Mouse (Mus musculus) neural tube, embryonic 12.5 days (tissue): ENCODE results near the gene Arhgef10l. TPM values are rescaled to one million over a fixed set of nuclear protein-coding genes. Genes with fewer than 3 reads are reported as not detected.
A peak's percentile ranks its signal among the peaks of the same experiment; 100 is the strongest.

Experiments
- ATAC-seq: fragments of 200-750 bp; cut with Nextera tagmentation; 2 replicates; pipeline ENCODE4 v1.8.0; 2017; ENCODE audit warnings: low read depth, mild to moderate bottlenecking, moderate TSS enrichment, moderate library complexity; ENCODE audit not compliant: low FRiP score
- H3K27ac ChIP-seq: fragments of 300-500 bp; sonication (generic); 2 replicates; pipeline ENCODE4 v1.5.1; 2016
- H3K27me3 ChIP-seq: fragments of 300-500 bp; sonication (generic); replicated peaks from 2 replicates; pipeline ENCODE4 v1.6.1; 2016; ENCODE audit warnings: mild to moderate bottlenecking
- H3K36me3 ChIP-seq: fragments of 300-500 bp; sonication (generic); 2 replicates; pipeline ENCODE4 v1.6.1; 2016; ENCODE audit warnings: mild to moderate bottlenecking
- H3K4me1 ChIP-seq: fragments of 300-500 bp; sonication (generic); 2 replicates; pipeline ENCODE4 v1.6.1; 2016
- H3K4me2 ChIP-seq: fragments of 300-500 bp; sonication (generic); replicated peaks from 2 replicates; pipeline ENCODE4 v1.6.1; 2016; ENCODE audit warnings: mild to moderate bottlenecking
- H3K4me3 ChIP-seq: fragments of 300-500 bp; sonication (generic); 2 replicates; pipeline ENCODE4 v1.5.1; 2016
- H3K9ac ChIP-seq: fragments of 300-500 bp; sonication (generic); 2 replicates; pipeline ENCODE4 v1.6.1; 2016; ENCODE audit warnings: mild to moderate bottlenecking
- H3K9me3 ChIP-seq: fragments of 300-500 bp; sonication (generic); 2 replicates; pipeline ENCODE4 v1.6.1; 2016; ENCODE audit warnings: mild to moderate bottlenecking
- WGBS: fragments of 180-500 bp; shearing (Covaris S2); methylation state at CpG from one replicate; pipeline ENCODE4 v1.1.7; 2016; 5-methylcytosine and 5-hydroxymethylcytosine counted together
- polyA plus RNA-seq: library from polyadenylated mRNA; unstranded; fragments of >200 nt; fragmentation: Nextera tagmentation; extraction: Ambion mirVana; gene quantifications from 2 replicates; pipeline ENCODE4 v1.2.1, GENCODE M21; 2016

Gene Arhgef10l
- polyA plus RNA-seq = 35.8 and 38.8 TPM in 2 replicates

DNA sequence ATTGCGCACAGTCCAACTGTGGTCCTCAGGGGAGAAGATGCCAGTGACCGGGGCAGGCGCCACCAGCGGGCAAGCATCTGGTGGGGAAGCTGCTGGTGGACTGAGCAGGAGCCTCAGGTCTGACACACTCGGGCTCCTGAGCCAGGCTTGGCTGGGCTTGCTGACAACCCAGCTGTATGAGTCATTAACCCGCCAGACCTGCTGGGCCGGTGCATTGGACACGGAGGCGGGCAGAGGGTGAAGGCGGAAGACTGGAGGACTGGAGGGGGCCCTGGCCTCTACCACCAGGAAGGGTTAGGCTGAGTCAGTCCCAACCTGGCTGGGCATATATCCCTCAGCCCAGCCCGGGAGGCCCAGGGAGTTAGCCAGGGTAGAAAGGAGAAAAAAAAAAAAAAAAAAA is at the start of gene Arhgef10l:
TSS of gene Arhgef10l (minus strand) at position 253 of the 400 bp plus-strand sequence.
- H3K4me1 ChIP-seq = peaks cover 14% of the 10 kb centered on the region
- no peaks in the 10 kb centered on the region for H3K27me3 ChIP-seq
- H3K4me2 ChIP-seq = no peak within 1 kb of the TSS
- no peak within 1 kb of the TSS for H3K4me3 ChIP-seq
- 70% methylated on average over 11 of the region's 11 CpGs for WGBS
- no peak within 1 kb of the TSS for H3K9ac ChIP-seq
- no peaks in the 10 kb centered on the region for H3K36me3 ChIP-seq
- no peak for ATAC-seq
- no peaks in the 10 kb centered on the region for H3K9me3 ChIP-seq
- no peak within 1 kb of the TSS for H3K27ac ChIP-seq

DNA sequence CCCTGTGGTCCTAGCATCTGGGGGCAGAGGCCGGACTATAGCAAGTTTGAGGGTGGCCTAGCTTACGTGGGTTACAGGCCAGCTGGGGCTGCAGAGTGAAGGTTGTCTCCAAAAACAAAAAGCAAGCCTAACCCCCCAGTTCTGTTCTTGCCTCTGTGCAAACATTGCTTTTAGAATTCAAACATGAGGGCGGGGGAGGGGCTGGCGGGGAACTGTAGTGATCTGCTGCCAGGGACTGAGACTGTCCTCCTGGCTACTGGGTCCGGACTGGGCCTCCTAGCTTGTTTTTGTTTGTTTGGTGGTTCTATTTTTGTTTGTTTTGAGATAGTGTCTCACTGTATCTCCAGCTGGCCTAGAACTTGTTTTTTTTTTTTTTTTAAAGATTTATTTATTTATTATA is 48.8 kb upstream of the Arhgef10l start:
- Histone ChIP-seq H3K27ac (no peak overlapping the region), H3K27me3 (no peaks in the 10 kb centered on the region), H3K4me2 (no peak overlapping the region), H3K4me1 (peaks cover 22% of the 10 kb centered on the region), H3K36me3 (peaks cover 94% of the 10 kb centered on the region), H3K4me3 (no peak overlapping the region), H3K9me3 (no peaks in the 10 kb centered on the region), H3K9ac (no peak overlapping the region)
- no peak for ATAC-seq
- 86% methylated on average over 5 of the region's 5 CpGs for WGBS

DNA sequence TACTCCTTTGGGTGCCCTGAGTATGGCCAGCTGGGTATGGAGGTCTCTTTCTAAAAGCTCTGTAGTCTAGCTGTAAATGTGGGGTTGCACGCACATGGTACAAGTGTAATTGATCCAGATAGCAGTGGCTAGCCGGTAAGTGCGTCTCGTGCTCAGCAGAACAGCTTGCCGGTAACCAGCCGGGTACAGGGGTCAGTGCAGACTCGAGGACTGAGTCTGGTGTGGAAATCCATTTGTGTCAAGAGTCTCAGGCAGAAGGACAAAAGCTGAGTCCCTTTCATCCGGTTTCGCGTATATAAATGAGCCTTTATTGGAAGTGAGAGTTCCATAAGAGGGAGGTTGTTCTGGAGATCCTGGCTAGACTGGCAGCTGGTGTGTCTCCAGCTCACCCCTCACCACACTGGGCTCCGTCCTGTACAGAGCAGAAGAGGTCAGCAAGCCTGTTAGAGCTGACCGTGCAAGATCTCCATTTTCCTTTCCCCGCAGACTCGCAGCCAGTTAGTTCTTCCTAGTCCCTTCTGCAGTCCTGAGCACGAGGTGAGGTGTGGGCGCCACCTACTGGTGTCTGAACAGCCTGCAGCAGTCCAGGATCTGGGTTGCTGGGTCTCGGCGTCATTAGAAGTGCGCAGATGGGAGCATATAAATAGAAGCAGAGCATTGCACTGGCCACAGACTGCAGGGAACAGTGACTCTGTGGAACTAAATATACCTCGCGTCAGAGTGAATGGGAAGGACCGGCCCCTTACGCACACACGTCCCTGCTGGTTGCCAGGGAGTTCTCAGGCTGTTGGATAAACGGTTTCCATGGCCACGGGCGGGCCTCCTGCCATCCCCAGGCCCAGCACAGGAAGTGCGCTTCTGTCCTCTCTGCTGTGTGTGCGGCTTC is 47.9 kb upstream of the Arhgef10l start:
- H3K4me3 ChIP-seq = no peak overlapping the region
- H3K9ac ChIP-seq = no peak overlapping the region
- H3K36me3 ChIP-seq = peaks cover 95% of the 10 kb centered on the region
- H3K4me2 ChIP-seq = no peak overlapping the region
- peak; percentile 86 for ATAC-seq
- H3K27ac ChIP-seq = peak overlapping the region; percentile 21; the same call in 1 of the 2 replicates
- peaks cover 25% of the 10 kb centered on the region for H3K4me1 ChIP-seq
- no peaks in the 10 kb centered on the region for H3K9me3 ChIP-seq
- H3K27me3 ChIP-seq = no peaks in the 10 kb centered on the region
- WGBS = 43% methylated on average over 29 of the region's 29 CpGs

DNA sequence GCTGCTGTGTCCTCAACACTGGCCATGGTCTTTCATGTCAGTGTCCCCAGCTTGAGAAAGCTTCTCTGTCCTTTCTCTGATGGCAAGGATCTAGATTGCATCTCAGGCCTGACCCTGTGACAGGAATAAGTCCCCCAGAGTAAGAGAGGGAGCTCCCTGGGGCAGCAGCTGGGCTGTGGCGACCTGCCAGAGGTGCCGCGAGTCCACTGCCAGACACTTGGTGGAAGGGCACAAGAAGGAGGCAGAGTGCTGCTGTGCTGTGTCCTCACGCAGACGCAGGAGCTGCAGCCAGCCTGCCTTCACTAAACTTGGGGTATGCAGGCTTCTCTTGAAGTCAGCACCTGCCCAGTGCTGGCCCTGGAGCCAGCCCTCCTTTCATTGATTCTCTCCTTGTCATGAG is 45.5 kb upstream of the Arhgef10l start:
- H3K9ac ChIP-seq = no peak overlapping the region
- no peak overlapping the region for H3K27ac ChIP-seq
- WGBS = 93% methylated on average over 5 of the region's 5 CpGs
- H3K27me3 ChIP-seq = no peaks in the 10 kb centered on the region
- ATAC-seq = no peak
- H3K4me1 ChIP-seq = peaks cover 41% of the 10 kb centered on the region
- peaks cover 95% of the 10 kb centered on the region for H3K36me3 ChIP-seq
- no peak overlapping the region for H3K4me2 ChIP-seq
- H3K4me3 ChIP-seq = no peak overlapping the region
- H3K9me3 ChIP-seq = no peaks in the 10 kb centered on the region

DNA sequence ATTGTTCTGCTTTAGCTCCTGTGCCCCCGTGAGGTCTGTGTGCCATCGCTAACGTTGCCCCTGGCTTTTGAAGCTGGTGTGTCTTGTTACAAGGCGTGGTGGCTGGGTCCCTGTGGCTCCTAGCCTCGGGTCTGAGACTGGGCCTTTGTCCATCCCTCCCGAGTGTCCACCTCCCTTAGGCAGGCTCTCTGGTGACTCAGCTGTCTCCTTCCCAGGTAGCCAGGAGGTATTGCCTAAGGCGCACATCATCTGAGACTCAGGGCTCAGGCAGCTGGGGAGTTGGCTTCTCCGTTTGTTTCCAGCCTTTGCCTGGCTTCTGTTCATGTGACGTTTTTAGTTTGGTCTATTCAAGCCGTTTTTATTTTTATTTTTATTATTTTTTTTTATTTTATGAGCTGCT is 45.0 kb upstream of the Arhgef10l start:
- no peaks in the 10 kb centered on the region for H3K27me3 ChIP-seq
- H3K9me3 ChIP-seq = no peaks in the 10 kb centered on the region
- no peak overlapping the region for H3K9ac ChIP-seq
- H3K4me1 ChIP-seq = peaks cover 44% of the 10 kb centered on the region
- ATAC-seq = no peak
- H3K4me3 ChIP-seq = no peak overlapping the region
- H3K36me3 ChIP-seq = peaks cover 95% of the 10 kb centered on the region
- 81% methylated on average over 10 of the region's 10 CpGs for WGBS
- H3K4me2 ChIP-seq = no peak overlapping the region
- H3K27ac ChIP-seq = no peak overlapping the region

DNA sequence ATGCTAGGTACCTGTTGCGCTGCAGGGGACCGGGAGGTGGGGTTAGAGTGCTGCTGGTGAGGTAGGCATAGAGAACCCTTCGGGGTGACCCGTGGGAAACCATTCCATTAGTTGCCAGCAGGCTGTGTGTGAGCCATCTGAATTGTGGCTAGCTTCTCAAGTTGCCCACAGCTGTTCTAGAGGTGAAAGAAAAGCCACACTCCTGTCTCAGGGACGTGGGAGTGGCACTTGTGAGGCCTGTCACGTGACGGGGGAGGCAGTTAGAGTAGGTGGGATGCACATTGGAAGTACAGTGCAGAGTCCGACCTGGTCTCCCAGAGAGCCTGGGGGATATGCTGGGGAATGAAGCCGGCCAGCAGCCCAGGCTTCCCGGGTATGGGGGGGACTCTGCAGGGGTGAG is 43.8 kb upstream of the Arhgef10l start:
- 86% methylated on average over 10 of the region's 10 CpGs for WGBS

DNA sequence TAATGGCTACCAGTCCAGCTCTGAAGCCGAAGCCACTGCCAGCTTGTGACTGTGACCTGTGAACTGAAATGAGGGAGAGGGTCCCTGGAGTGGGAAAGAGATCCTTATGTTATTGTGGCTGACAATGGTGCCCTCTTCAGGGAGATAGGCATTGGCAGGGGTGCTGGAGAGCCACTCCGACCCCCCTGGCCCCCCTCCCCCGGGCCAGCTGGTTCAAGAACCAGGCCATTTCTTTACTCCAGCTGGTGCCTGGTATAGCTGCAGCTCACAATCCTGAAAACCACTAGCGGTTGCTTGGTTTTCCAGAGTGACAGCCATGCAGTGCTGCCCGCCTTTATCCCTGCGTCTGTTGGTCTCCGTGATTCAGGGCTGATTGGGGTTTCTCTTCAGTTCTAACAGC is 43.3 kb upstream of the Arhgef10l start:
- no peaks in the 10 kb centered on the region for H3K9me3 ChIP-seq
- peaks cover 97% of the 10 kb centered on the region for H3K36me3 ChIP-seq
- ATAC-seq = no peak
- H3K4me2 ChIP-seq = no peak overlapping the region
- 91% methylated on average over 7 of the region's 7 CpGs for WGBS
- 0 out of 2 replicates have a peak overlapping the region, but pooled peaks have one; percentile 6 for H3K9ac ChIP-seq
- no peak overlapping the region for H3K4me3 ChIP-seq
- no peaks in the 10 kb centered on the region for H3K27me3 ChIP-seq
- peaks cover 57% of the 10 kb centered on the region for H3K4me1 ChIP-seq
- no peak overlapping the region for H3K27ac ChIP-seq

More for the DNA sequence above, 43.8 kb upstream of the Arhgef10l start:
- no peak for ATAC-seq
- Histone ChIP-seq H3K27me3 (no peaks in the 10 kb centered on the region), H3K9ac (no peak overlapping the region), H3K27ac (no peak overlapping the region), H3K4me2 (no peak overlapping the region), H3K9me3 (no peaks in the 10 kb centered on the region), H3K4me3 (no peak overlapping the region), H3K36me3 (peaks cover 97% of the 10 kb centered on the region), H3K4me1 (peaks cover 56% of the 10 kb centered on the region)

DNA sequence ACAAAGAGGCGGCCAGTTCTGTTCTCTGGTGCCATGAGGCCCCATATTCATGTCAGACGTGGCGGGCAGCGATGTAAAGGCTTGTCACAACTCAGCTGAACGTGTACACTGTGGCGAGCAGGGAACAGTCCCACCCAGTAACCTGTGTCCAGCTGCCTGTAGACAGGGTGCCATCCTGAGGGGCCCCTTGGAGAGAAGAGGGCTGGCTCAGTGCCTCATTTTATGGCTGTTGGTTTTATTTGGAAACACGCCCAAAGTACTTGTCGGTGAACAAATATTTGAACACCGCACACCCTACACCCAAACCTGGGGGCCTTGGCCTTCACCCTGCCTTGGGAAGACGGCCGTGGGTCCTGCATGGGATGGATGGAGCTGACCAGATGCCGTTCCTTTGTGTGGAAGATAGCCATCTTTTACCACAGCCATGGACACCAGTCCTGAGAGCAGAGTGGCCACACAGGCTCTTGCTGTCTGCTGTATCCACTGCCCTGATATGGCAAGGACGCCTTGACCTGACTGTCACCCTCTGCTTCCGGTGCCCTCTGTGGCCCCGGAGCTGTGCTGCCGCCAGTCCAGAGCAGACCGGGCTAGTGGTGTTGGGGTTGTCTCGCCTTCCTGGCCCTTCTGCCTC is 42.6 kb upstream of the Arhgef10l start:
- H3K4me2 ChIP-seq = no peak overlapping the region
- H3K4me3 ChIP-seq = no peak overlapping the region
- 0 out of 2 replicates have a peak overlapping the region, but pooled peaks have one; percentile 6 for H3K9ac ChIP-seq
- H3K4me1 ChIP-seq = peaks cover 58% of the 10 kb centered on the region
- WGBS = 89% methylated on average over 18 of the region's 18 CpGs
- H3K36me3 ChIP-seq = peaks cover 94% of the 10 kb centered on the region
- H3K27me3 ChIP-seq = no peaks in the 10 kb centered on the region
- no peaks in the 10 kb centered on the region for H3K9me3 ChIP-seq
- no peak overlapping the region for H3K27ac ChIP-seq
- ATAC-seq = no peak

DNA sequence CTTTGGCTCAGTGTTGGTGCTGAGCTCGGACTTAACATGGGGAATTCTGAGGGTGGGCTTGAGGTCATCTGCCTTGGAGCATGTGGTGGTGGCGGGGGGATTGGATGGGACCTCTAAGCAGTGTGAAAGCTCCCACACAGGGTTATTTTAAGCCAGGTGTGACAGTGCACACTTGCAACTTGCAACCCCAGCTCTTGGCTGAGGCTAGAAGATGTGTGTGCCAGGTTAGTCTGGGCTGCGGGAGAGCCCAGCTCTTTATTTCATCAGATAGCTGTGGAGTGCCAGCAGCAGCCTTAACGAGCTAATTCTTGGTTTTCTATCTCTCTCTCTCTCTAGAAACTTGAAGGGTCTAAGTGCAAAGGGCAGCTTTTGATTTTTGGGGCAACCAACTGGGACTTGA is 41.8 kb upstream of the Arhgef10l start:
- peaks cover 86% of the 10 kb centered on the region for H3K36me3 ChIP-seq
- 0 out of 2 replicates have a peak overlapping the region, but pooled peaks have one; percentile 3 for H3K9ac ChIP-seq
- no peak for ATAC-seq
- 82% methylated on average over 4 of the region's 4 CpGs for WGBS
- H3K27me3 ChIP-seq = no peaks in the 10 kb centered on the region
- no peak overlapping the region for H3K4me3 ChIP-seq
- H3K4me1 ChIP-seq = peaks cover 51% of the 10 kb centered on the region
- no peaks in the 10 kb centered on the region for H3K9me3 ChIP-seq
- no peak overlapping the region for H3K27ac ChIP-seq
- H3K4me2 ChIP-seq = no peak overlapping the region

DNA sequence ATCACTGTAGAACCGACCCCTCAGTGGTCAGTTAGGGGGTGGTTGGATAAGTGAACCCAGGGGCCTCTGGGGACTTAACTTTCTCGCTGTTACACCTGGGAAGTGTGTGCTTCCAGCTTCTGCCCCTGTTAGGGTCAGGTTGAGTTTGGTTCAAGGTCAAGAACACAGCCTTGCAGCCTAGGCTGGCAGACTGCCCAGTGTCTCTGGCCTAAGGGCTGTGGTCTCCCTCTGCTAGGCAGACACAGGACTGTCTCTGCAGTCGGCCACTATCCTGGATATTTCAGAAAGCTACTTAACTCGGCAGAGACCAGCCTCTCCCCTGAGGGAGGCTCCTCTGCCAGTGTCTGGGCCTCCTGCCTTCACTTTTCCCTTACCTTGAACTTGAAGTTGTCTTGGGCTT is 38.4 kb upstream of the Arhgef10l start:
- H3K27ac ChIP-seq = no peak overlapping the region
- ATAC-seq = no peak
- H3K27me3 ChIP-seq = peaks cover 10% of the 10 kb centered on the region
- H3K9ac ChIP-seq = peak overlapping the region; percentile 97
- peak overlapping the region; percentile 94; the same call in 1 of the 2 replicates for H3K4me3 ChIP-seq
- H3K9me3 ChIP-seq = no peaks in the 10 kb centered on the region
- peaks cover 59% of the 10 kb centered on the region for H3K4me1 ChIP-seq
- H3K36me3 ChIP-seq = peaks cover 53% of the 10 kb centered on the region
- peak overlapping the region; percentile 84 for H3K4me2 ChIP-seq
- WGBS = 55% methylated on average over 4 of the region's 4 CpGs

DNA sequence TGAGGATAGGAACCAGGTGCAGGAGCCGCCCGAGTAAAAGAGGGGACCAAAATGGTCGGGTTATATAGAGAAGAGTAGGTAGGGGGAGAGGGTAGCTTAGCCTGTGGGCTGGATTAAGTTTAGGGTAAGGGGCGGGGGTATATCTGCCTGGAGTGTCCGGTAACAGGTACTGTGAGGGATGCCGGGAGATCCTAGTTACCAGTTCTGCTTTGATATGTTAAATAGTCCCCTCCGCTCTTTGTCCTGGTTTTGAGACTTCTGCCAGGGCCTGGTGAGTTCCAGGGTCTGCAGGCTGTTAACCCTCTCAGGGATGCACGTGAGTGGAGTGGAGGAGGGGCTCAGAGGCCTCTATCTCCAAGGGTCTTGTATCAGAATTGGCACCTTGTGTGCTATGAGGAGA is 37.8 kb upstream of the Arhgef10l start:
- 7% methylated on average over 8 of the region's 8 CpGs for whole genome bisulfite sequencing
- Histone ChIP-seq H3K4me3 (peak overlapping the region; percentile 94), H3K4me1 (peaks cover 56% of the 10 kb centered on the region), H3K27ac (peak overlapping the region; percentile 98; the same call in 1 of the 2 replicates), H3K9ac (peak overlapping the region; percentile 97), H3K4me2 (peak overlapping the region; percentile 84), H3K36me3 (peaks cover 47% of the 10 kb centered on the region), H3K9me3 (no peaks in the 10 kb centered on the region), H3K27me3 (peaks cover 15% of the 10 kb centered on the region)
- no peak for ATAC-seq

DNA sequence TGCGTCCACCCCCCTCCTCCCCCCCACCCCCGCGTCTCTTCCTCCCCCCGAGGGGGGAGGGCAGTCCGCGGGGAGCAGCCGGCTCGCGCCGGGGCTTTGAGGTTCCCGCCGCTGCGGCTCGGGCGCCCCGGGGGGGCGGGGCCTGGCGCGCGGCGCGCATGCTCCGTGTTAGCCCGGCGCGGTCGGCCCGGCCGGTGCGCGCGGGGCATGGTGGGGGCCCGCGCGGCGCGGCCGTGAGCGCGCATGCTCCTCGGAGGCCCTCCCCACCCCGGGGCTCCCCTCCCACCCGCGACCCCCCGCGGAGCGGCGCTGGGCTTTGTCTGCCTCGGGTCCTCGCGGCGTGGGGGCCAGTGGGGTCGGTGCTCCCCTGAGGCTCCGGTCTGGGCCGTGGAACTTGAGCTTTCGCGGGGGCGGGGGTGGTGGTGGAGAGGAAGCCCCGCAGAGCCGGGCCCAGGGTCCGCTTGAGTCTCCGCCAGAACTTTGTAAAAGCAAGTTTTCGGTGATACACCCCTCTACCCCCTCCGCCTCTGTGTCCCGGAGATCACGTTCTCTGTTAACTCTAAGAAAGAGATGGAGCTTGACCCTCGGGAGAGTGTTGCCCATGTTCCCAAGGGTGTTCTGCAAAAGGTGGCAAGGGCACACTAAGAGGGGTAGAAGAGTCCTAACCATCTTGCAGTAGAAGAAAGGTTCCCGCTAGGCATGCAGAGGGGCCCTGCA is 37.0 kb upstream of the Arhgef10l start:
- H3K9ac ChIP-seq = peak overlapping the region; percentile 97

More for the DNA sequence above, 37.0 kb upstream of the Arhgef10l start:
- WGBS = 1% methylated on average over 49 of the region's 68 CpGs
- no peaks in the 10 kb centered on the region for H3K9me3 ChIP-seq
- peak; percentile 68; the same call in 1 of the 2 replicates for ATAC-seq
- H3K4me2 ChIP-seq = peak overlapping the region; percentile 84
- H3K36me3 ChIP-seq = peaks cover 39% of the 10 kb centered on the region
- peaks cover 21% of the 10 kb centered on the region for H3K27me3 ChIP-seq
- peak overlapping the region; percentile 94 for H3K4me3 ChIP-seq
- peaks cover 48% of the 10 kb centered on the region for H3K4me1 ChIP-seq
- peak overlapping the region; percentile 98 for H3K27ac ChIP-seq
